Mouse (Mus musculus): Measurements from ENCODE around the gene Baiap2.

Baiap2 gene

DNA sequence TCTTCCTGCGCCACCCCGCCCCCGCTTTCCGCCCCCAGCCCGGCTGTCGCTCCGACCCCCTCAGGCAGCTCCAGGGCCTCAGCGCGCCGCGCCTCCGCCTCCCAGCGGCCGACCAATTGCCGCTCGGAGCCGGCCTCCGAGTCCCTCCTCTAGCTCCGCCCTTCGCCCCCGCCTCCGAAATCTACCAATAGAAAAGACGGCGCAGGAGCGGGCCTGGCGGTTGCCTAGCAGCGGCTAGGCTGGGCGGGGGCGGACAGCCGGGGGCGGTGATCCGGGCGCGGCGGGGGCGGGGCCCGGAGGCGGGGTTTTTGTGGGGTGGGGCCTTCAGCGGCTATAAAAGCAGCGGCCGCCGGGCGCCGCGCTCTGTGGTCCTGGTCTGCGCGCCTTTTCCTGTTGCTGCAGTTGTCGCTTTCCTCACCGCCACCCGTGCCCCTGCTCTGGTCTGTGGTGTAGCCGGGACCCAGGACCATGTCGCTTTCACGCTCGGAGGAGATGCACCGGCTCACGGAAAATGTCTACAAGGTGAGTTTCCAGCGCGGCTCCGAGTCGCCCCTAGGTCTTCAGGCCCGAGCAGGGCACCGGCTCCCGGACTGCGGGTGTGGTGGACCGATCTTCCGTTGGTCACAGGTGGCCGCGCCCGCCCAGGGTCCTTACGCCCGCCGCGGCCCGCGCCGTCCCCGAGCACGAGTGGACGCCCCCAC, at the start of gene Baiap2:
TSS of gene Baiap2 (plus strand) at position 37 of the 701 bp plus-strand sequence.
- DNase-seq (ENCODE audit: low spot score), result peak; percentile 98

DNA sequence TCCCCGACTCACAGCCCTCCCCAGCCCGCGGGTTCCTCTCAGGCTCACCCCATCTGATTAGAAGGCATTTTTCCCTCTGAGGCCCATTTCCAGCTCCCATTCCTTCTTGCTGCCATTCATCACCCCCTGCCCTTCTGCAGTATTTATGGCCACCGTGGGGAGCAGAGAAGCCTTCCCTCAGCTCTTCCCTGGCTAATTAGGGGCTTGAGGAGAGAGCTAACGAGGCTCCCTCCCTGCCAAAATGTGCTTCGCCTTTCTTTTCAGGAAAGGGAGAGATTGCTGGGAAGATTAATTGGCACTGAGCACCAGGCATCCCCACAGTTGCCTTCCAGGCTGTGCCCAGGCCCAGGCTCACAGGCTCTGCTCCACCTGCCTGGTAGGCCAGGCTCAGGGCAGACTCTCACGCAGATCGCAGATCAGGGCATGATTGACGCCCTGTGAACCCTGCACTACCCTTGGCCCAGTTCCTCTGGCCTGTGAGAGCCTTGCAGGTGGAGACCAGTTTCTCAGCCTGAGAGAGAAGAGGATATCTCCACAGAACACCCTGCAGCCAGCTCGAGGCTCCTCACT, 48.8 kb upstream of the Baiap2 start:
- no peak for DNase-seq (ENCODE audit: low spot score)

DNA sequence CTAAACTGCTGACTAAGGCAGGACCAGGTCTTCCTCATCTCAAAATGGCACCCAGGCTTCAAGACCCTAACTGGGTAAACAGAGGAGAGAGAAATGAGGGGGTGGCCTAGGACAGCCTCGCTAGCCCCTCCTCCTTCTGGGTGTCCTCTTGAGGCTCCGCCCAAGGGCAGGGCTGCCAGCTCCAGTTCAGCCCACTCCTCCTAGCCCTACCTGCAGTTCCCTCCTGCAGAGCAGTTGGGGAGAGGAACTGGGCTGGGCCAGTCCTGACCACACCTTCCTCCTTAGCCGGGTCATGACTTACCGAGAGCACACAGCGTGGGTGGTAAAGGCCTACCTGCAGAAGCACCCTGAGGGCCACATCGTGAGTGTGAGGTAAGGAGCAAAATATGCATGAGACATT, 47.9 kb upstream of the Baiap2 start:
- no peak for DNase-seq (ENCODE audit: low spot score)

DNA sequence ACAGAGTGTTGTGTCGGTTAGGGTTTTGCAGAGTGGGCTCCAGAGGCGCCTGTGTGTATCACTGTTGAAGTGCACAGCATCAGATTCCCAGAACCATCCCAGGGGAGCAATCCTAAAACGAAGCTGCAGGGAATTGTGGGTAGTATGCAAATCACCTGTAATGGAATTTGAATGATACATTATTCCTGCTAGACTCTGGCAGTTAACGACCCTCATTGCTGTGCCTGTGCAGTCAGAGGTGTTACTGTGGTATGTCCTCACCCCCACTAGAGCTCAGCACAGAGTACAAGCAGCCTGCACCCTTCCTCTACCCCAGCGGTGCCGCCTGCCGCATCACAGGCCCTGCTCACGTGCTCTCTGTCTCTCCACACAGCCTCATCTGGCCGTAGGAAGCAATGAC, 45.5 kb upstream of the Baiap2 start:
- no peak for DNase-seq (ENCODE audit: low spot score)

DNA sequence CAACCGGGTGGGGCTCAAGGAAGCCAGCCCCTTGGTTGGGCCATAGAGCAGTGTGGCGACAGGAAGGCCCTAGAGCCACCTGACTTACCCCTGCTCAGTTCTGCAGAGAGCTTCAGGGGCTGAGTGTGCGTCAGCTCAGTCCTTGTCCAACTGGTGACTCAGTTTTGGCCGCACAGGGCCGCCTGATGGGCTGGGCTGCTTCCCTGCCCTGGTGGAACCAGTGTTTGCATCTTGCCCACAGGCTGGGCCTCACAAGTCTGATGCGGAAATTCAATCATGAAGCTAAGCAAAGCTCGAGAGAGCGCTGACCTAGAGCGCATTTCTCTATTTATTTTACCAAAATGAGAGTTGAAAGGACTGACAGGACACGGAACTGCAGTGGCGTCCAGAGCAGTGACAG, 43.6 kb upstream of the Baiap2 start:
- DNase-seq (ENCODE audit: low spot score), result no peak

DNA sequence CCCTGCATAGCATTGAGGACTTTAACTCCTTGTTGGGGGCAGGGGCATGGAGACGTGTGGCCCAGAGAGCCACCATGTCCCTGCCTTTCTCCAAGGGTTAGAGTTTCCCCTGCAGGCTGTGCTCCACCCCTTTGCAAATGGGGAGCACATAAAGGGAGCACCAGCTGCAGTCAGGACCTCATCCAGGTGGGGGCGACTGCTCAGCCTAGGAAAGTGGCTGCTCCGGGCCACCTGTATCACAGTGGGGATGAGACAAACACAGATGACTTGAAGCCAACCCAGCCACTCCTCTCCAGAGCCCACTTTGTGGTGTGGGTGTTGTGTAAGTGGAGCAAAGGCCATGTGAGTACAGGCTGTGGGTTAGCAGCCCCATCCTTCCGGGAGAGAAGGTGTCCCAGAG, 41.4 kb upstream of the Baiap2 start:
- no peak for DNase-seq (ENCODE audit: low spot score)

DNA sequence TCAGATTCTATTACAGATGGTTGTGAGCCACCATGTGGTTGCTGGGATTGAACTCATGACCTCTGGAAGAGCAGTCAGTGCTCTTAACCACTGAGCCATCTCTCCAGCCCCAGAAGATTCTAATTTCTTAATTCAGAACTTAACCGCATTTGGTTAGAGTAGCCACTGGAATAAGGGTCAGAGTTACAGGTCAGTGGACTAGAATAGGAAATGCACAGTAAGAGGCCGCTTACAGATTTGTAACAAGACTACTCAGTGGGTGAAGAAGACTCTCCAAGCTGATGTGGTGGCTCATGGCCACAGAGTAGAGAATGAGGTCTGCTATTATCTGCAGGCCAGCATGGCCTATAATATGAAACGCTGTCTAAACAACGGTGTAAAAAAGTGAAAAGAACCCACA, 39.7 kb upstream of the Baiap2 start:
- DNase-seq (ENCODE audit: low spot score), result no peak

DNA sequence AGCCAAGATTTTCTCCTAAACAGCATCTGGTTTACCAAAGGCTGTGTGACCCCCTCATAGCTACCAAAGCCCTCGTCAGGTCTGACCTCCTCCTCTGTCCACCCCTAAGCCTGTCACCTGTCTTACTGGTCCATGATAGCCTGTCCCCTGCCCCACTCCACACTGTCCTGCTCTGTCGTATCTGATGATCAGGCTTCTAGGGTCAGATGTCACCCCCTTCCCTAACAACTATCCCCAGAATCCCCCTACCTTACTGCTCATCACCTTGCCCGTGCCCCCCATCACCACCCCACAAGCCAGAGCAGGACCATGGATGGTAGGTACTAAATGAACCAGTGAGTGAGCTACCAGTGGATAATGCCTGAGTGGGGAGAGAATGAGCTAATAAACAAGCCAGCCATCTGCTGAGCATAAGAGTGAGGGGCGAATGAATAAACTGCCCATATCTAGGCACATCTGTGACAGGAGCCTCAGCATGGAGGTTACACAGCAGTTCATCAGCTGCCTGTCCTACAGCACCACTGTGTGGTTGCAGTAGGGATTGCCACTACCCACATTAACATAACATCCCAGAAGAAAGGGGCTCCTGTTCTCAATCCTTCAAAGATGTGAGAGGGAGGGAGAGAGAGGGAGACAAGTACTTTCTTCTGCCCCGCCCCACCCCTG, 37.8 kb upstream of the Baiap2 start:
- DNase-seq (ENCODE audit: low spot score), result peak; percentile 57

DNA sequence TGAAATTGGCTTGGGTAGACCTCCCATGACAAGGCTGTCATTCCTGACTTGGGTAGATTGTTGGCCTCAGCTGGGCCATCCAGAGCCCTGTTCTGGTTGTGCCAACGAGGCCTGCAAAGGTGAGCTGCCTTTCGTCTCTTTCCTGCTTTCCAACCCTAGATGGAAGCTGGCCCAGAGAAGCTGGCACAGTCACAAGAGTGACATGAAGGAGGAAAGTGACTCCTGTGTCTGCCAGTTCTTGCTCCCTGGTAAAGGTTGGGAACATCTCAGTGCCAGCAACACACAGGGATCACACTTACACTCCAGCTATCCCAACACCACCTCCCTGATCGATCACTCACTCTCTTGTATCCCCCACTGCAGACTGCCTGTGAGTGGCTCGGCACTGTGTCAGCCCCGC, 36.8 kb upstream of the Baiap2 start:
- no peak for DNase-seq (ENCODE audit: low spot score)

DNA sequence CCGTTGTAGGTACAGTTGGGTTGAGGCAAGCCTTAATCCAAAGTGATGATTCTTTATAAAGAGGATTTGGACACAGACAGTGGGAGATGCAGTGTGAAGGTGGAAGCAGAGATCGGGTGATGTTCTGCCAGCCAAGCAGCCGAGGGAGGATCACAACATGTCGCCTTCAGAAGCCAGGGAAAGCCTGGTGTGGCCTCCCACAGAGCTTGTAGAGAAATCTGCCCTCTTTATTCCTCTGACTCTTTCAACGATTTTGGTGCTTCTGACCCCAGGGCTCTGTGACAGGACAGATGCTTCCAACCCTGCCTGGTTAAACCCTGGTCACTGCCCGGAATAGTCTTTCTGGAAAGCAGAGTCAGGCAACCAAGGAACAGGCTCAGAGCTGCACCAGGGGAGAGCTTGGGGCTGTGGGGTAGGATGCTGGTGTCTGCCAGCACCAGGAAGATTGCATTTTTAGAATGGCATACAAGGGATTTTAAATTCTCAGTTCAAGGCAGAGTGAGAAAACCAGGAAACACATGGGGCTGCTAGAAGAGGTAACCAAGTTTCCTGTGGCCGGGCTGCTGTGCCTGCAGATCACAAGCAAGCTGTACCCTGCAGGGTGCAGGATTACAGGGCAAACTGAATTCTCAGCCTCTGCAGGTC, 35.4 kb upstream of the Baiap2 start:
- DNase-seq (ENCODE audit: low spot score), result no peak

DNA sequence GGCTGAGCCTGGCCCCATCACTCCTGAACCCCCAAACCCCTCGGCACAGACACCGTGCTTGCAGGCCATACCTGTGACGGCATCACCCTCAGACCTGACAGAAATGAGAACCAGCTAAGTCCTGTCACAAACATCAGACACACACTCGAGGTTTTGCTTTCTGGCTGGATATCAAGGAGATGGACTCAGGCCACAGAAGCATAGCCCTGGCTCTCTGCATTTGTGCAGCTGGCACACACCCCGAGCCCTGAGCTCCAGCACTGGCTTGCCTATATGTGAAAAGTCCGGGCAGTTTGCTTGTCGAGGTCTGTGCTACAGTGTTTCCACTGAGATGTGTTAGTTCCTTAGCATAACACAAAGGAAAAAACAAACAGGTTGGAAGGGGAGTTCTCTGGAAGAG, 34.9 kb upstream of the Baiap2 start:
- DNase-seq (ENCODE audit: low spot score), result no peak

DNA sequence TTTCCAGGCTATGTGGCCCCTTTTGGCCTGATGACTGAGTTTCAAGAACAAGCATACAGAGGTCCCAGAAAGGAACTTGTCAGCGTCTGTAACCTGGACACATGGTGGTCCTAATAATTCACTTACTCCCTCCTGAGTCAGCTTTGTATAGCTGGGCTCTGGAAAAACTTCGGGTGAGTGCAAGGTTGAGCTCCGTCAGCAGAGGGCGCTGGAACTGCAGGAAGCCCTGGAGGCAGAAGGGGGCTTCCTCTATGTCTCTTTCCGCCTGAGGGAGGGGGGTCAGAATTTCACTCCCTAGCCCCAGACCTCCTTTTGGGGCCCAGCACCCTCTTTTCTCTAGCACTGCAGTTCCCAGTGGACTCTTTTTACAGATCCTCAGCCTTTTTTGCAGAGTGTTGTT, 33.1 kb upstream of the Baiap2 start:
- peak; percentile 72 for DNase-seq (ENCODE audit: low spot score)

DNA sequence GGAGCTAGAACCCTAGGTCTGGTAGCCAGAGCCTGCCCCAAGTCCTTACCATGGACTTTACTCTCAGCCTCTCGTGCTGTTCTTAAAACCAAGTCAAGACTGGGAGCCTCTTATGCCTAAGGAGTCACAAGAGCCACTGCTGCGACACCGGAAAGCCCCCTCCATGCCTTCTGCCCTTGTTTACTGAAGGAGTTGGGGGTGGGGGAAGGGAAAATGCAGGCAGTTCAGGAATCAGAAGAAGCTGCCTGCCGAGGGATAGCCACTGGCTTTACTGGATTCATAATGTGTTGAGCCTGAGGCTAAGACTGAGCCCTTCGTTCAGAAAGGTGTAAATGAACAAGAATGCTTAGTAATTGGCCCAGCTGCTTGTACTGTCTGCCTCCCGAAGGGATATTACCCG, 29.7 kb upstream of the Baiap2 start:
- no peak for DNase-seq (ENCODE audit: low spot score)

DNA sequence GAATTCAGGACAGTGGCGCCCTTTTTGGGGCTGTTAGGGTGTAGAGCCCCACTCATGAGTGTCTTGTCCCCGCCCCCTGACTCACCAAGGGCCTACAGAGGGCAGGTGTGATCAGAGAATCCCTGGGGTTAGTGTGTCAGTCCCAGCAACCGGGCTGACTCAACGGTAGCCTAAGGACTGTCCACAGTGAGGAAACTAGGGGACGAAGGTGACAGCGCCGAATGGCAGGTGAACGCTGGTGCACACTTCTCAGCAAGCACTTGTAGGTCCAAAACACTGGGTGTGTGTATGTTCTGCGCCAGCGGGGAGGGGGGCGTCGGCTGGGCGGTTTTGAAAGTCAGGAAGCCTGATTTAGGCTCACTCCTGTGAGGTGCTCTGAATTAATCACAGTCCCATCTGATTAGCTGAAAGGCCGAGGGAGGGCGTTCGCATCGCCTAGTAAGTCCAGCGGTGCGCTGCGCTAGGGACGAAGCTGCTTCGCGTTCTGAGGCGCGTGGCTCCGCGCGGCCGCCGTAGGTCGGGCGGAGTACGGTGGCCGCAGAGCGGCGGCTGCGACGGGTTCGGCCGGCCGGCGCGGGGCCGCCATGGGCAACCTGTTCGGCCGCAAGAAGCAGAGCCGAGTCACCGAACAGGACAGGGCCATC, 29.1 kb upstream of the Baiap2 start, which contains the start of gene Chmp6:
TSS of gene Chmp6 (plus strand) at position 151 of the 644 bp plus-strand sequence.
- DNase-seq (ENCODE audit: low spot score), result peak; percentile 94

DNA sequence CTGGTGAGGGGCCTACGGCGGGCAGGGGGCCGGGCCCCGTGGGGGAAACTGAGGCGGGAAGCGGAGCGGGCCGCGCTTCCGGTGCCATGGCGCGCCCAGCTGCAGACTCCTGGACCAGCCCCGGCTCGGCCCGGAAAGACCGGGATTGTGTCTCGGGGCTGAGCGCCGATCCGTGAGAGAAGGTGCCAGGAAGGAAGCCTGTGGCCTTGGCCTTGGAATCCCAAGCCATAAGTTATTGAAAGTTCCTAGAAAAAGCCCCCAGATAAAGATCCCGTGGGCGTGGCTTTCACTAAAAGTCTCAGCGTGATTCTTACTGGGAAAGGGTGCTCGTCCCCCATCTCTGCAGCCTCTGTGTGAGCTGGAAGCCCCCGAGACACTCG, 28.6 kb upstream of the Baiap2 start:
- DNase-seq (ENCODE audit: low spot score), result no peak

DNA sequence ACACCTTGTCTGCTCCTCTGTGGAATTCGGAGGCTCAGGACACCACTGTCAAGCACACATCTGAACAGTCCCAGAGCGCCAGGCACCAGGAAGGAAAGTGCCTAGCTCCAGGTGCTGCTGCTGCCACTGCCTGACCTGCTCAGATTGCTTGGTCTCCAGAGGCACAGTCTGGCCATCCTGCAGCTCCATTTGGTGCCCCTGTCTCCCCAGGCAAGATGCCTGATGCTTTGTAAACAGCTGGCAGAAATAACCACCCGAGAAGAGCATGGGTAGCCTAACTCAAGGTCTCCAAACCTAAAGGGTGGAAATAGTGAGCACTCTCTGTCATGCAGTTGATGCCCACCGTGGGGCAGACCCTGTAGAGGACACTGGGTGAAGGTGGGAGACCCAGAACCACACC, 28.2 kb upstream of the Baiap2 start:
- no peak for DNase-seq (ENCODE audit: low spot score)

DNA sequence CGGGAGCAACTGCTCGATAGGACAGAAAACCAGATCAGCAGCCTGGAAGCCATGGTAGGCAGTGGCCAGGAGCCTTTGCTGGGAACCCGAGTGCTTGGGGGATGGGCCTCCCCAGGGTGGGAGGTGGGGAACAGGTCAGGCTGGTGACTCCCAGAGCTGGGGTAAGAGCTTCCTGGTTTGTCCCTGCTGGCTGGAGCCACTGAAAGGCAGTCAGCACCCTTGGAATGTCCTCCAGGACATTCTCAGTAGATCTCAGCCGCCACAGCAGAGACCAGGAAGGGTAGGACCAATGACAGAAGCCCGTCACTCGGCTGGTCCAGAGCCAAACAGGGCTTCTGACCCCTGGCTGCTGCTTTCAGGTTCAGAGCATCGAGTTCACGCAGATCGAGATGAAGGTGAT, 26.9 kb upstream of the Baiap2 start:
- DNase-seq (ENCODE audit: low spot score), result no peak

DNA sequence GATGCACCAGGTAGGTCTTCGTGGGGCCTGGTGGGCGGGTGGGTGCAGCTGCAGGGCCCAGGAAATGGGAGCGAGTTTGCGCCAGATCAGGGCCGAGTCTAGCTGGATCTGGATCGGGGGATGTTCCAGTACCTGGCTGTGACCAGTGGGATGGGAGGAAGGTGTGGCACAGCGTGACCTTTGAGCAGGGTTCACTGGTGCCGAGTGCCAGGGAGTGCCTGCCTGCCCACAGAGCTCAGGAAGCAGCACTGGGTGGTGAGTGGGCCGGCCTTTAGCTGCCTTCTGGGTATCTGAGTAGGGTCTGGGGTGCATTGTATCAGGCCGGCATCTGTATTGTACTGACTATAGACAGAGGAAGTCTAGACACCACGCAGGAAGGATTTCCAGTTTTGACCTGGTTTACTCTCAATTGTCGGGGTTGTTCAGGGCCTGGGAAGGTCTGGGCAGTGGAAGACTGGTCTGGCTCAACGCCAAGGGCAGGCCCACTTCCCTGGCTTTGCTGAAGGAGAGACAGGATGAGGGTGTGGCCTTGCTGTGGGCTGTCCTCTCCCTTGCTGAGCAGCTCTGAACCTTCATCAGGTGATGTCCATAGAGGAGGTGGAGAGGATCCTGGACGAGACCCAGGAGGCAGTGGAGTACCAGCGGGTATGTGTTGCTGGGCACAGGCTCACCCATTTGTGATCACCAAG, 26.3 kb upstream of the Baiap2 start:
- peak; percentile 33 for DNase-seq (ENCODE audit: low spot score)

DNA sequence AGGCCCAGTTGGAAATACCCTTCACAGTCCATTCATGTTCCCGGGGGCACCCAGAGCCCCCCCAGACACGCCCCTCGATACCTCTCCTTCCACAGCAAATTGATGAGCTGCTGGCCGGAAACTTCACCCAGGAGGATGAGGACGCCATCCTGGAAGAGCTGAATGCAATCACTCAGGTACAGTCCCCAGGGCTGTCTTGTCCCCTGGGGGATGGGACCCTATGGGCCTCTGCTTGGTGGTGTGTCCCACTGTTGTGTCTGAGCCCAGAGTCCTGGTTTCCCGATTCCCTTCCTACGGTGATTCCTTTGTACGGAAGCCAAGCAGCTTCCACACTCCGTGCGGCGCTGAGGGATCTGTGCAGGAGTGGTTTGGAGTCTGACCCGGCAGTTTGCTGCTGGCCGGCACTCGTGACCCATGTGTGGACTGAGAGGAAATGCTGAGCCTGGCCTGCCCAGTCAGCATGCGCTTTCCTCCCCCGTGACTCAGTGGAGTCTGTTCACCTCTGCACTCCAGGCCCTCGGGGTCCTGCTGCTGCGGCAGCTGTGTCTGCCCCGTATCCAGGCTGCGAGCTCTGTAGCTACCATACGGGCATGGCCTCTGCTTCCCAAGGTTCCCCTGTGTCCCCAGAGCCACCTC, 25.6 kb upstream of the Baiap2 start:
- DNase-seq (ENCODE audit: low spot score), result no peak

DNA sequence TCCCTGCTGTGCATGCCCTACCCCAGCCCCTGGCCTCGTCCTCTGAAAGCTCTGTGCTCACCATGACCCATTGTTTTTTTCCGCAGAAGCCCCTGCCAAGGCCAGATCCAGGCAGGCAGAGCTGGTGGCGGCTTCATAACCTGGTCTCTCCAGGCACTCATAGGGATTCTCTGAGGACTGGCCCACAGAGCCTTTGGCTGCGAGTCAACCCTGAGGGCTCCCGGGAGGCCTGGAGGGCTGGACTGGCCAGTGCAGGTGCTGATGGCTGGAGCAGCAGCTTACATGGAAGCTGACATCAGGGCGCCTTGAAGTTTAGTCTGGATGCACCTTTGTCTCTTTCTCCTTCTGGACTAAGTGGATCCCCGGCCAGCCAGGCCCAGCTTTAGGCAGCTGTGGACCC, 24.0 kb upstream of the Baiap2 start:
- no peak for DNase-seq (ENCODE audit: low spot score)

DNA sequence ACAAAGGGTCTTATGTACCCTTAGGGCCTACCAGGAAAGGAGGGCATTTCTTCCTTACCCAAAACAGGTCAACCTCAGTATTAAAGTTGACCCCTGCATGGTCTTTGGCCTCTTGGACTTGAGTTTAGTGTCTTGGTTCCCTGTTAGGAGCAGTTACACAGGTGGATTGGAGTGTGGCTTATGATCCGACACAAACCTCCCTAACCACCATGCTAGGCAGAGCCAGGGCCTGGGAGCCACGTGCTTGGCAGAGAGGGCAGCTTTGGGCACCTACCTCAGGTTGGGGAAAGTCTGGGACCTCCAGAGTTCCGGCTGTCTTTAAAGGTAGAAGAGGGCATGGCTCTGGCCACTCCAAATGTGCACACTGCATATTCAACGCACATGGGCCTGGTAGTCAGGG, 23.1 kb upstream of the Baiap2 start:
- DNase-seq (ENCODE audit: low spot score), result no peak

DNA sequence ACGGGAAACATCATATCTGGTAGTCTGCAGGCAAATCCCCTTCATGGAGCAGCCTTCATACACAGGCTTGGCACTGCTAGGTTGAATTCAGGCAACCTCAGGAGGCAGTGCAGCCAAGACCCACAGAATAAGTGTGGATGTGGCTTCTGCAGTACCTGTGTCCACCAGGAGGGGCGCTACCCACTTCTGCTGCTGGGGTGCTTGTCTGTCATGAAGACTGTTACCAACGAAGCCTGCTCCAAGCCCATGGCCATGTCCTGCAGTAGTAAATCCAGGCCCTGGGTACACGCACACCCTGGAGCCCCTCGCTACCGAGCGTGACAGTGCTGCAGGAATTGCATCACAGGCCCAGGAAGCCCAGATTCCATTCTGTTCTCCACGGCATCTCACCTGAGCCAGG, 22.7 kb upstream of the Baiap2 start:
- DNase-seq (ENCODE audit: low spot score), result peak; percentile 59
